Mouse (Mus musculus): ENCODE measurements around the gene Trim8. TPM values are rescaled to one million over a fixed set of nuclear protein-coding genes. Genes with fewer than 3 reads are reported as not detected.
A peak's percentile ranks its signal among the peaks of the same experiment; 100 is the strongest.

Trim8 gene
- polyA plus RNA-seq, 1 experiment from 2014 or later, result 28.7 TPM

GRCm38 (mm10) chr19:46558009-46558408 is 56.5 kb downstream of the Trim8 start:
- 82% methylated on average over 8 of the region's 8 CpGs for WGBS
- DNase-seq (ENCODE audit: low spot score), result no peak
- Histone ChIP-seq H3K9ac (ENCODE audit: low read length) (no peak overlapping the region), H3K9me3 (ENCODE audit: control insufficient read depth, low read length) (no peaks in the 10 kb centered on the region), H3K36me3 (ENCODE audit: control insufficient read depth, insufficient read depth, low read length) (0 out of 2 replicates have a peak, but pooled peaks cover 2% of the 10 kb centered on the region), H3K27me3 (ENCODE audit: control insufficient read depth, insufficient read depth, low read length) (no peaks in the 10 kb centered on the region), H3K4me3 (ENCODE audit: low read depth, low read length) (no peak overlapping the region), H3K27ac (ENCODE audit: low read depth, low read length) (no peak overlapping the region), H3K4me1 (ENCODE audit: control insufficient read depth, insufficient read depth, low read length) (no peaks in the 10 kb centered on the region), H3K4me2 (ENCODE audit: low read depth) (no peak overlapping the region)
- ATAC-seq (ENCODE audit: insufficient read depth, low FRiP score, low TSS enrichment), result no peak

DNA sequence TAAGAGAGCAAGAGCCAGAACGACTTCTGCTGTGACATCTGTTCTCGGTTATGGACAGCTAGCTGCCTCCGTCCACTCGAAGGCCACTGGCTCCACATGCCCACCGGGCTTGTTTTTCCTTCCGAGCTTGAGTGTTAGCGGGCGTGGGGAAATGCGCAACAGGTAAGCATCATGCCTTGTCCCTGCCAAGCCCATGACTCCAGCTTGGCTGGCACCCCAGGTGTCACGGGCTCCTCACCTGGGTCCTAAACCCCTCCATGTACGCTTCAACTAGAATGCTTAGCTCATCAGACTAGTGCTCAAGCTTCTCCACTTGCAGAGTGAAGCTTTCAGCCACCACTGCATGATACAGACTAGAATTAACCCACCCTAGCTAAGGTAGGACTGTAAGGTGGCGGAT is 57.1 kb downstream of the Trim8 start:
- ATAC-seq (ENCODE audit: insufficient read depth, low FRiP score, low TSS enrichment) (no peak), DNase-seq (ENCODE audit: low spot score) (no peak)
- WGBS, result 75% methylated on average over 12 of the region's 12 CpGs
- 0 out of 2 replicates have a peak, but pooled peaks cover 2% of the 10 kb centered on the region for H3K36me3 ChIP-seq (ENCODE audit: control insufficient read depth, insufficient read depth, low read length)
- no peaks in the 10 kb centered on the region for H3K4me1 ChIP-seq (ENCODE audit: control insufficient read depth, insufficient read depth, low read length)
- no peak overlapping the region for H3K4me2 ChIP-seq (ENCODE audit: low read depth)
- no peak overlapping the region for H3K27ac ChIP-seq (ENCODE audit: low read depth, low read length)
- H3K4me3 ChIP-seq (ENCODE audit: low read depth, low read length), result no peak overlapping the region
- H3K9ac ChIP-seq (ENCODE audit: low read length), result no peak overlapping the region
- no peaks in the 10 kb centered on the region for H3K9me3 ChIP-seq (ENCODE audit: control insufficient read depth, low read length)
- H3K27me3 ChIP-seq (ENCODE audit: control insufficient read depth, insufficient read depth, low read length), result no peaks in the 10 kb centered on the region

DNA sequence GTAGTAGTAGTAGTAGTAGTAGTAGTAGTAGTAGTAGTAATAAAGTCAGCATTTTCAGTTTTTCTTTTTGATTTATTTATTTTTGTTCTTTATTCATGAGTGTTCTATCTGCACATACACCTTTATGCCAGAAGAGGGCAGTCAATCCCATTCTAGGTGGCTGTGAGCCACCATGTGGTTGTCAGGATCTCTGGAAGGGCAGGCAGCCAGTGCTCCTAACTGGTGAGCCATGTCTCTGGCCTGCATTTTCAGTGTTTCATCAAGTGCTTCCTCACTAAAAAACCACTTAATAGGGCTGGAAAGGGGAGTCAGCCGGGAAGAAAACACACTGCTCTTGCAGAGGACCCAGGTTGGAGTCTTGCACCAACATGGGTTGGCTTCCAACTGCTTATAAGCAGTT is 60.6 kb downstream of the Trim8 start:
- ATAC-seq (ENCODE audit: insufficient read depth, low FRiP score, low TSS enrichment), result no peak
- no peaks in the 10 kb centered on the region for H3K9me3 ChIP-seq (ENCODE audit: control insufficient read depth, low read length)
- no peak overlapping the region for H3K4me3 ChIP-seq (ENCODE audit: low read depth, low read length)
- H3K9ac ChIP-seq (ENCODE audit: low read length), result no peak overlapping the region
- H3K36me3 ChIP-seq (ENCODE audit: control insufficient read depth, insufficient read depth, low read length), result 0 out of 2 replicates have a peak, but pooled peaks cover 2% of the 10 kb centered on the region
- no peak overlapping the region for H3K27ac ChIP-seq (ENCODE audit: low read depth, low read length)
- DNase-seq (ENCODE audit: low spot score), result peak; percentile 44
- no peak overlapping the region for H3K4me2 ChIP-seq (ENCODE audit: low read depth)
- no peaks in the 10 kb centered on the region for H3K27me3 ChIP-seq (ENCODE audit: control insufficient read depth, insufficient read depth, low read length)
- 44% methylated on average over 1 of the region's 1 CpGs for WGBS
- H3K4me1 ChIP-seq (ENCODE audit: control insufficient read depth, insufficient read depth, low read length), result no peaks in the 10 kb centered on the region

DNA sequence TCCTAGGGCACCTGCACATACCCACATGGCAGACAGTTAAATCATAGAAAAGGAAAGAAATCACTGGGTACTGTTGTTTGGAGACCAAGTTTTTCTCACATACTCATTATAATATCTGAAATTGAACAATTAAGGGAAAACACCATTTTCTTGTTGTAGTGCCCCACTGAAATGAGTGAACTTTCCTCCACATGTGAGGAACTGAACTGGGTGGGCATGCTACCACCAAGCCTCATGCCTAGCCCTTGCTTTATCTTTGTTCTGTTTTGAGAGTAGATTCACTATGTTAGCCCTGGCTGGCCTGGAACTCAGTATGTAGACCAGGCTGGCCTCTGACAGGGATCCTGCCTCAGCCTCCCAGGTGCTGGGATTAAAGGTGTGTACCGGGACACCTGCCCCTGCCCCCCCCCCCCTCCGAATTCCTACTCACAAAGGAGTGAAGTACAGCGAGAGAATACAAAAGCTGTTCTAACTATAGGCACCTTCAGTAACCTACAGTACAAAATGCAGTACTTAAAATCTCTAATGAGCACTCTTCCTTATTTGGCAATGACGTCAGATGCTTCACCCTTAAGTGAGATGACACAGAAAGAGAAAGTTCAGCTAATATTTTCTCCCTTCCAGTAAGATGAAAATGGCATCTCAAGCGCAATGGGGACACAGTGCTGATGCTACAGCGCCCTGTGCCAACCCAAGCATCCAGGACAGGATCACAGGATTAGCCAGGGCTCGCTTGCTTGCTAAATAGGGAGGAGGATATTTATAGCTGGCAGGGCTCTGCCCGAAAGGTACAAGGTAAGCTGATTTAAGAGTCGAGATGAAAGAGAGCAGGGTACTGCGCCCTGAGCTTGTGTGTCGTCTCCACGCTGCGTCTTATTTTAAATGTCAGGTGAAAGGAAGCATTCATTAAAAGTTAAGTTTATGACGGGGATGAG is 61.3 kb downstream of the Trim8 start:
- ATAC-seq (ENCODE audit: insufficient read depth, low FRiP score, low TSS enrichment), result no peak
- no peak overlapping the region for H3K27ac ChIP-seq (ENCODE audit: low read depth, low read length)
- DNase-seq (ENCODE audit: low spot score), result no peak
- no peaks in the 10 kb centered on the region for H3K4me1 ChIP-seq (ENCODE audit: control insufficient read depth, insufficient read depth, low read length)
- H3K4me2 ChIP-seq (ENCODE audit: low read depth), result no peak overlapping the region
- no peaks in the 10 kb centered on the region for H3K27me3 ChIP-seq (ENCODE audit: control insufficient read depth, insufficient read depth, low read length)
- H3K4me3 ChIP-seq (ENCODE audit: low read depth, low read length), result no peak overlapping the region
- 88% methylated on average over 14 of the region's 14 CpGs for WGBS
- no peak overlapping the region for H3K9ac ChIP-seq (ENCODE audit: low read length)
- H3K9me3 ChIP-seq (ENCODE audit: control insufficient read depth, low read length), result no peaks in the 10 kb centered on the region
- H3K36me3 ChIP-seq (ENCODE audit: control insufficient read depth, insufficient read depth, low read length), result no peaks in the 10 kb centered on the region

DNA sequence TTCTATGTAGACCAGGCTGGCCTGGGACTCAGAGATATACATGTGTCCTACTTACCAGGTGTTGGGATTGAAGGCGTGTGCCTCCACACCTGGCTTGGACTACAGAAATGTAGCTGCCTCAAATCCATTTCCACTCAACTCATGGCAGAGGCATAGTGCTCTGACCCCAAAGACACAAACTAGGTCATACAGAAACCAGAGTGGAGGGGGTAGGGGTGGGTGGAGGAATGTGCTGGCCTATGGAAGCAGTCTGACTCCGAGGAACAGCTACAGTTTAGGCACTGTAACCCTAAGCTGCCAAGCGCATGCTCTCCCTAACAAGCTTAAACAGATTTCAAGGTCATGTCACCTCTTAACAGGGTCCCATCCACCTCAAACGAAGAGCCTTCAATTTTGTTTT is 62.1 kb downstream of the Trim8 start:
- no peak overlapping the region for H3K27ac ChIP-seq (ENCODE audit: low read depth, low read length)
- H3K9me3 ChIP-seq (ENCODE audit: control insufficient read depth, low read length), result no peaks in the 10 kb centered on the region
- ATAC-seq (ENCODE audit: insufficient read depth, low FRiP score, low TSS enrichment) (no peak), DNase-seq (ENCODE audit: low spot score) (no peak)
- 91% methylated on average over 4 of the region's 4 CpGs for WGBS
- no peaks in the 10 kb centered on the region for H3K27me3 ChIP-seq (ENCODE audit: control insufficient read depth, insufficient read depth, low read length)
- H3K9ac ChIP-seq (ENCODE audit: low read length), result no peak overlapping the region
- H3K36me3 ChIP-seq (ENCODE audit: control insufficient read depth, insufficient read depth, low read length), result no peaks in the 10 kb centered on the region
- H3K4me2 ChIP-seq (ENCODE audit: low read depth), result no peak overlapping the region
- no peaks in the 10 kb centered on the region for H3K4me1 ChIP-seq (ENCODE audit: control insufficient read depth, insufficient read depth, low read length)
- H3K4me3 ChIP-seq (ENCODE audit: low read depth, low read length), result no peak overlapping the region

DNA sequence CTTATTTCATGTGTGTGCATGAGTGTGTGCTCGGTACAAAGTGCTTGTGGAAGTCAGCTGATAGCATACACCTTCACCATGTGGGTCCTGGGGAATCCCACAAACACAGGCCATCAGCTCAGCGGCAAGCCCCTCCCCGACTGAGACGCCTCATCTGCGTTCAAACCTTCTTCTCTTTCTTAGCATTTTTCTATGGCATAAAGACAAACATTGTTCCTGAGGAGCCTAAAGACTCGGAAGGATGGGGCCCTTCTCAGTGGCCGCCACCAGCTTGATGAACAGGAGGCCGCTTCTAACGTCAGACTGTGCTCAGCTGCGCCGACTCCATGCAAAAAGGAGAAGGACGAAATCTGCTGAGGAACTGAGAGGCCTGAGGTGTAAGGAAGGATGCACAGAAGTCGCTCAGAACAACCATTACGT is 62.6 kb downstream of the Trim8 start:
- Histone ChIP-seq H3K27me3 (ENCODE audit: control insufficient read depth, insufficient read depth, low read length) (no peaks in the 10 kb centered on the region), H3K27ac (ENCODE audit: low read depth, low read length) (no peak overlapping the region), H3K36me3 (ENCODE audit: control insufficient read depth, insufficient read depth, low read length) (no peaks in the 10 kb centered on the region), H3K4me1 (ENCODE audit: control insufficient read depth, insufficient read depth, low read length) (no peaks in the 10 kb centered on the region), H3K4me3 (ENCODE audit: low read depth, low read length) (no peak overlapping the region), H3K9ac (ENCODE audit: low read length) (no peak overlapping the region), H3K4me2 (ENCODE audit: low read depth) (no peak overlapping the region), H3K9me3 (ENCODE audit: control insufficient read depth, low read length) (no peaks in the 10 kb centered on the region)
- no peak for DNase-seq (ENCODE audit: low spot score)
- no peak for ATAC-seq (ENCODE audit: insufficient read depth, low FRiP score, low TSS enrichment)
- 80% methylated on average over 14 of the region's 14 CpGs for WGBS

Other genes with a start within 250 kb of the Trim8 start
- gene Nfkb2, start 197.4 kb upstream of the Trim8 start, polyA plus RNA-seq (2014; fragmentation: Nextera tagmentation; extraction: Ambion mirVana), result 4.1 and 4.3 TPM in 2 replicates
- 10.9 and 12.7 TPM in 2 replicates for gene Psd, start 174.5 kb upstream of the Trim8 start, polyA plus RNA-seq (2014; fragmentation: Nextera tagmentation; extraction: Ambion mirVana)
- 22.0 and 24.5 TPM in 2 replicates for gene Fbxl15, start 173.5 kb upstream of the Trim8 start, polyA plus RNA-seq (2014; fragmentation: Nextera tagmentation; extraction: Ambion mirVana)
- gene Cuedc2, start 163.0 kb upstream of the Trim8 start, polyA plus RNA-seq (2014; fragmentation: Nextera tagmentation; extraction: Ambion mirVana), result 263 and 274 TPM in 2 replicates
- gene Mfsd13a, start 160.6 kb upstream of the Trim8 start, polyA plus RNA-seq (2014; fragmentation: Nextera tagmentation; extraction: Ambion mirVana), result 6.8 and 7.3 TPM in 2 replicates
- 1.2 and 2.4 TPM in 2 replicates for gene 2310034G01Rik, start 151.4 kb upstream of the Trim8 start, polyA plus RNA-seq (2014; fragmentation: Nextera tagmentation; extraction: Ambion mirVana)
- 238 and 262 TPM in 2 replicates for gene Actr1a, start 106.0 kb upstream of the Trim8 start, polyA plus RNA-seq (2014; fragmentation: Nextera tagmentation; extraction: Ambion mirVana)
- 44.1 and 45.0 TPM in 2 replicates for gene Sufu, start 104.8 kb upstream of the Trim8 start, polyA plus RNA-seq (2014; fragmentation: Nextera tagmentation; extraction: Ambion mirVana)
- 123 and 131 TPM in 2 replicates for gene Arl3, start 71.5 kb downstream of the Trim8 start, polyA plus RNA-seq (2014; fragmentation: Nextera tagmentation; extraction: Ambion mirVana)
- gene Sfxn2, start 71.7 kb downstream of the Trim8 start, polyA plus RNA-seq (2014; fragmentation: Nextera tagmentation; extraction: Ambion mirVana), result 12.7 and 14.1 TPM in 2 replicates
- 41.6 and 48.8 TPM in 2 replicates for gene Wbp1l, start 97.4 kb downstream of the Trim8 start, polyA plus RNA-seq (2014; fragmentation: Nextera tagmentation; extraction: Ambion mirVana)
- not detected in 2 replicates for gene Cyp17a1, start 171.5 kb downstream of the Trim8 start, polyA plus RNA-seq (2014; fragmentation: Nextera tagmentation; extraction: Ambion mirVana)
- gene Borcs7, start 188.2 kb downstream of the Trim8 start, polyA plus RNA-seq (2014; fragmentation: Nextera tagmentation; extraction: Ambion mirVana), result 14.1 and 14.7 TPM in 2 replicates
- 33.0 and 35.2 TPM in 2 replicates for gene As3mt, start 205.8 kb downstream of the Trim8 start, polyA plus RNA-seq (2014; fragmentation: Nextera tagmentation; extraction: Ambion mirVana)